In the genomic region with DNA sequence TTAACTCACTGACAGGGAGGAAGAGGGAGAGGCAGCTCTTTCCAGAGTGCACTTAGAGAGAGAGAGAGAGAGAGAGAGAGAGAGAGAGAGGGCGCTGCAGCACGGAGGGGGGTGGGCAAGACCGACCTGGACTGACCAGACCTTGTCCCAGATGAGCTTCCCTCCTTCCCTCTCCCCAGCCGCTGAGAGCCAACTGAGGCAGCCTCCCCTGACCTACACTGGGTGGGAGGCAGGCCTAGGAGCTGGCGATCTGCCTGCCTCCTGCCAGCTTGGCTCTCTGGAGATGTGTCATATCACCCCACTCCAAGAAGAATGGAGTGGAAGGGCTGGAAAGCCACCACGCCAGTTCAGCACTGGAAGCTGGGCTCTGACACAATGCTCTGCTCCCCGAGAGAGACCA, we compare ENCODE assay signal across 16 mouse cellular contexts. TPM values are rescaled to one million over a fixed set of nuclear protein-coding genes. Genes with fewer than 3 reads are reported as not detected.
A peak's percentile ranks its signal among the peaks of the same experiment; 100 is the strongest.
DNase-seq lines count a peak whose midpoint lies in the region; ATAC-seq lines count a peak whose summit lies in the region.
"Had no signal": no experiment of that assay in that cellular context is flagged by ENCODE, and none has a peak within 500 bp of the region (broad histone marks: within the 10 kb centered on the region; RNA-seq: fewer than 3 reads in every experiment).

No protein-coding gene starts in this region.

- 41% methylated on average over 6 of the region's 7 CpGs for WGBS in heart, embryonic 10.5 days
- 59% methylated on average over 7 of the region's 7 CpGs for WGBS in liver, embryonic 16.5 days (ENCODE audit: insufficient replicate concordance)

- H3K9ac ChIP-seq in liver, embryonic 16.5 days (ENCODE audit: low read depth, low read length) = peak overlapping the region; percentile 20; the same call in 1 of the 2 replicates
- H3K9ac ChIP-seq: midbrain, embryonic 13.5 days had no signal

- no peaks in the 10 kb centered on the region for H3K9me3 ChIP-seq in heart, embryonic 10.5 days
- no peaks in the 10 kb centered on the region for H3K9me3 ChIP-seq in liver, embryonic 16.5 days (replicated peaks; ENCODE audit: control insufficient read depth, low read length)
- H3K9me3 ChIP-seq: midbrain, embryonic 13.5 days had no signal

- no peak overlapping the region for H3K4me3 ChIP-seq in heart, embryonic 10.5 days
- no peak overlapping the region for H3K4me3 ChIP-seq in liver, embryonic 16.5 days (ENCODE audit: low read depth, low read length)
- H3K4me3 ChIP-seq: erythroblast, embryonic 14.5 days; midbrain, embryonic 13.5 days had no signal

- peaks cover 15% of the 10 kb centered on the region for H3K4me1 ChIP-seq in heart, embryonic 10.5 days
- no peaks in the 10 kb centered on the region for H3K4me1 ChIP-seq in liver, embryonic 16.5 days (ENCODE audit: control insufficient read depth, low read depth, low read length)
- H3K4me1 ChIP-seq: midbrain, embryonic 13.5 days had no signal

- DNase-seq in heart, embryonic 10.5 days (ENCODE audit: low spot score) = no peak
- DNase-seq in heart, adult 18-20 months = no peak
- DNase-seq in liver (no peak), ZHBTc4 (ENCODE audit: low read depth, low spot score) (peak; percentile 37)
- no peak for DNase-seq in adrenal gland, adult 18-20 months (ENCODE audit: low spot score in 2 of 2)
- DNase-seq in adrenal gland, postnatal 14 days = no peak
- DNase-seq: kidney, postnatal 10 days; left cerebral cortex, postnatal 4 days; lung, adult 2 months; right cerebral cortex, adult 18-20 months; thymus, postnatal 14 days had no signal

- no peak for ATAC-seq in liver, embryonic 16.5 days (ENCODE audit: low read depth)
- ATAC-seq in megakaryocyte-erythroid progenitor cell, adult 5-6 weeks (replicated peaks; ENCODE audit: low FRiP score, low TSS enrichment, poor library complexity, severe bottlenecking) = 0 out of 2 replicates have a peak, but pooled peaks have one; percentile 11
- ATAC-seq: midbrain, embryonic 13.5 days had no signal

- H3K4me2 ChIP-seq in liver, embryonic 16.5 days (ENCODE audit: low read depth, low read length) = no peak overlapping the region
- H3K4me2 ChIP-seq: midbrain, embryonic 13.5 days had no signal

- no peaks in the 10 kb centered on the region for H3K36me3 ChIP-seq in heart, embryonic 10.5 days
- no peaks in the 10 kb centered on the region for H3K36me3 ChIP-seq in liver, embryonic 16.5 days (ENCODE audit: control insufficient read depth, insufficient read depth)
- H3K36me3 ChIP-seq: G1E; midbrain, embryonic 13.5 days had no signal

- peak overlapping the region; percentile 81; the same call in 1 of the 2 replicates for H3K27ac ChIP-seq in heart, embryonic 10.5 days
- no peak overlapping the region for H3K27ac ChIP-seq in liver, embryonic 16.5 days (ENCODE audit: low read length)
- H3K27ac ChIP-seq: midbrain, embryonic 13.5 days had no signal

- no peaks in the 10 kb centered on the region for H3K27me3 ChIP-seq in heart, embryonic 10.5 days (ENCODE audit: insufficient read depth, poor library complexity, severe bottlenecking)
- H3K27me3 ChIP-seq in liver, embryonic 16.5 days (ENCODE audit: control insufficient read depth, insufficient read depth, low read depth, low read length) = no peaks in the 10 kb centered on the region
- H3K27me3 ChIP-seq: midbrain, embryonic 13.5 days had no signal

RNA-seq across cellular contexts. Expression of a gene that starts 6.6 kb away (rescaled TPM):
- 13.3 and 16.4 TPM in 2 replicates for polyA plus RNA-seq in heart, embryonic 10.5 days (2016; fragmentation: Nextera tagmentation; extraction: Ambion mirVana)
- total RNA-seq in heart, adult 18-20 months (2021) = 1 to 10 TPM; 8.1 to 8.5 TPM
- 2.8 and 4.2 TPM in 2 replicates for polyA plus RNA-seq in liver, embryonic 16.5 days (2015; fragmentation: Nextera tagmentation; extraction: Ambion mirVana)
- total RNA-seq in megakaryocyte-erythroid progenitor cell, adult 5-6 weeks (2014; fragmentation: Nextera tagmentation) = 8.3 and 23.6 TPM in 2 replicates
- 11.6 and 14.2 TPM in 2 replicates for total RNA-seq in megakaryocyte-erythroid progenitor cell, adult 5-6 weeks (2017)
- total RNA-seq in adrenal gland, adult 18-20 months (2021) = 10 to 100 TPM; 56.4 to 59.2 TPM
- total RNA-seq in adrenal gland, postnatal 14 days (2021) = 64.1 and 72.8 TPM in 2 replicates
